Mouse (Mus musculus): Measurements from ENCODE around the gene Olfr1328. TPM values are rescaled to one million over a fixed set of nuclear protein-coding genes. Genes with fewer than 3 reads are reported as not detected.

Olfr1328 gene
- polyA plus RNA-seq (2014; fragmentation: Illumina TruSeq; extraction: RNeasy Lipid Tissue Mini Kit (QIAGEN cat#74804); ENCODE audit: low read depth, low replicate concordance), result not detected

GRCm38 (mm10) chr4:118938512-118938911 is at the start of gene Olfr1328:
Gene Olfr1328 (minus strand): TSS chr4:118938612.

DNA sequence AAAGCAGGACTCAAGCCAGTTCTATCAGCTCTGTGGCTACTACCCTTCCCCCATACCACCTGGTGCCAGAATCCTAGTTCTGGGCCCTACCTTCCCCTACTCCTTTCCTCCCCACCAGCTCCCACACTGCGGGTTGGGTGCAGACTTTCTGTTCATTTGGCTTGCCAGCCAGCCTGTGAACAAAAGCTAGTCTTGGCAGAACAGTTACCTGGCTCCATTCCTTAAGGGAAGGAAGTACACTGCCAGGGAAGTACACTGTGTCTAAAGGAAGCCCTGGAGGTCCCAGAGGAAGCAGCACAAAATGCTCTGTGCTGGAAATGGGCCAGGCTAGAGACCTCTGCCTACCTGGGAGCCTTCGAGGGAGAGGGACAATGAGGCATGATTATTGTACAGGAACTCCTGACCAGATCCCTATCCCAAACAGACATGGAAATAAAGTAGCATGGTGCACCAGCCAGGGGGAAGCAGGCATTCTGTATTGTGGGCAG is 22.8 kb upstream of the Olfr1328 start, which contains the start of gene Lao1:
Gene Lao1 (plus strand): TSS at position 438 of the 488 bp plus-strand sequence.

DNA sequence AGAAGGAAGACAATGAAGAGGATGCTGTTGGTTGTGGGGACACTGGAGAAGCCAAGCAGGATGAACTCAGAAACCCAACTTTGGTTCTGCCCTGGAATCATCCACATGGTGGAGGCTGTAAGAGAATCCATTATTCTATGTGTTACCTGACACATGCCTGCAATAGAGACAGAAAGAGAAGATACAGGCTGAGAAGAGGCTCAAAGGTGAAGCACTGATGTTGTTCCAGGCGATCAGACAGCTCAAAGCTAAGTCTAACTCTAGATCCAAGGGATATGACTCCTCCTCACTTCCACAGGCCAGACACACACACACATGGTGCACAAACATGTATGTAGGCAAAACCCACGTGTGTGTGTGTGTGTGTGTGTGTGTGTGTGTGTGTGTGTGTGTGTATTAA is 21.0 kb downstream of the Olfr1328 start, which contains the start of gene Olfr1329:
Gene Olfr1329 (minus strand): TSS at position 101 of the 400 bp plus-strand sequence.

DNA sequence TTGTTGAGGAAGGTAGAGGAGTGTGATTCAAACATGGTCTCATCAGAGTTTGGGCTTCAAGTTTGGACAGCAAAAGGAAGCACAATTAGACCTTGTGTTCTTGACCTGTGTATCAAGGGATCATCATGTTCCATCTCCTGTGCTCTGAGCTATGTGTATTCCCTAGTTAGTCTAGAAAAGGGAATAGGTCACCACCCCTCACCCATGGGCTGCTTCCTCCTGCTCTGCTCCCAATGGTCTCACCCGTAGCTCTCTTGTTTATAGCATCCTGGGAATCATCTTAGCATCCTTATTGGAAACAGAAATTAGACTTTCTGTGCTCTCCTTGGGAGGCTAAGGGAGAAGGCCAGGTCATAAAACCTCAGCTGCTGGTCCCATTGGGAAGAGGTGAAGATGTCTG is 50.1 kb downstream of the Olfr1328 start, which contains the start of gene Olfr1330:
Gene Olfr1330 (plus strand): TSS at position 301 of the 400 bp plus-strand sequence.

Other genes with a start within 250 kb of the Olfr1328 start
- gene Olfr1342, start 245.9 kb downstream of the Olfr1328 start, polyA plus RNA-seq (2014; fragmentation: Illumina TruSeq; extraction: RNeasy Lipid Tissue Mini Kit (QIAGEN cat#74804); ENCODE audit: low read depth, low replicate concordance), result not detected
- gene Olfr1341, start 235.1 kb downstream of the Olfr1328 start, polyA plus RNA-seq (2014; fragmentation: Illumina TruSeq; extraction: RNeasy Lipid Tissue Mini Kit (QIAGEN cat#74804); ENCODE audit: low read depth, low replicate concordance), result 0.16 TPM
- not detected for gene Olfr1340, start 218.5 kb downstream of the Olfr1328 start, polyA plus RNA-seq (2014; fragmentation: Illumina TruSeq; extraction: RNeasy Lipid Tissue Mini Kit (QIAGEN cat#74804); ENCODE audit: low read depth, low replicate concordance)
- not detected for gene Olfr1339, start 206.4 kb downstream of the Olfr1328 start, polyA plus RNA-seq (2014; fragmentation: Illumina TruSeq; extraction: RNeasy Lipid Tissue Mini Kit (QIAGEN cat#74804); ENCODE audit: low read depth, low replicate concordance)
- gene Olfr1338, start 179.9 kb downstream of the Olfr1328 start, polyA plus RNA-seq (2014; fragmentation: Illumina TruSeq; extraction: RNeasy Lipid Tissue Mini Kit (QIAGEN cat#74804); ENCODE audit: low read depth, low replicate concordance), result 2.2 TPM
- gene Olfr1337, start 156.0 kb downstream of the Olfr1328 start, polyA plus RNA-seq (2014; fragmentation: Illumina TruSeq; extraction: RNeasy Lipid Tissue Mini Kit (QIAGEN cat#74804); ENCODE audit: low read depth, low replicate concordance), result not detected
- gene Olfr1335, start 128.7 kb downstream of the Olfr1328 start, polyA plus RNA-seq (2014; fragmentation: Illumina TruSeq; extraction: RNeasy Lipid Tissue Mini Kit (QIAGEN cat#74804); ENCODE audit: low read depth, low replicate concordance), result not detected
- not detected for gene Olfr1333, start 102.3 kb downstream of the Olfr1328 start, polyA plus RNA-seq (2014; fragmentation: Illumina TruSeq; extraction: RNeasy Lipid Tissue Mini Kit (QIAGEN cat#74804); ENCODE audit: low read depth, low replicate concordance)
- gene Olfr1331, start 74.0 kb downstream of the Olfr1328 start, polyA plus RNA-seq (2014; fragmentation: Illumina TruSeq; extraction: RNeasy Lipid Tissue Mini Kit (QIAGEN cat#74804); ENCODE audit: low read depth, low replicate concordance), result not detected
- gene Olfr1330, start 50.0 kb downstream of the Olfr1328 start, polyA plus RNA-seq (2014; fragmentation: Illumina TruSeq; extraction: RNeasy Lipid Tissue Mini Kit (QIAGEN cat#74804); ENCODE audit: low read depth, low replicate concordance), result not detected
- gene Olfr1329, start 21.1 kb downstream of the Olfr1328 start, polyA plus RNA-seq (2014; fragmentation: Illumina TruSeq; extraction: RNeasy Lipid Tissue Mini Kit (QIAGEN cat#74804); ENCODE audit: low read depth, low replicate concordance), result not detected
- gene Lao1, start 23.0 kb upstream of the Olfr1328 start, polyA plus RNA-seq (2014; fragmentation: Illumina TruSeq; extraction: RNeasy Lipid Tissue Mini Kit (QIAGEN cat#74804); ENCODE audit: low read depth, low replicate concordance), result 0.21 TPM
- gene Slc2a1, start 170.1 kb upstream of the Olfr1328 start, polyA plus RNA-seq (2014; fragmentation: Illumina TruSeq; extraction: RNeasy Lipid Tissue Mini Kit (QIAGEN cat#74804); ENCODE audit: low read depth, low replicate concordance), result 15.8 TPM
- gene Zfp691, start 235.6 kb upstream of the Olfr1328 start, polyA plus RNA-seq (2014; fragmentation: Illumina TruSeq; extraction: RNeasy Lipid Tissue Mini Kit (QIAGEN cat#74804); ENCODE audit: low read depth, low replicate concordance), result 4.2 TPM

Data from adipose tissue, adult 10 weeks (tissue).